Mouse (Mus musculus): ENCODE measurements at regions not wholly inside any gene's neighbourhood (a gene's known extent, or its start where the extent isn't known, plus 50 kb on each side); places are given as distances from the start of the nearest gene placed in this dataset.

DNA sequence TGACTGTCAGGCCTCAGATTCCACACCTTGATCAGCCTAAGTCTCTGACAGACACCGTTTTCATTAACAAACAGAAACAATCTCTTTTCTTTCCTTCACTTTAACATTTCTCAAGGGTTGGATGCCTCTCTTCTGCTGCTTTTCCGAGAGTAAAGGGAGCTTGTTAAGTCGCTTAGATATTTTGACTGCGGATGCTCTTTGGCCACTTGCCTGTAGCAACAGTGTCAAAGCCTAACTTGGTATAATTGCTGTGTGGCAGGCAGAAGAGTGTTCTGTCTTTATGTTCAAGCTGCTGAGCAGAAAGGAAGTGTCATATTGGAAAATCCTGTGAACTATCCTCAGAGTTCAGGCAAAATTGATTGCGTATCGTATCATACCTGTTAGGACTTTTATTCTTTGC lies 112.3 kb upstream of the Zeb2 start:
- TF ChIP-seq CTCF (IDR thresholded peaks at IDR 0.05) = no peak
- no peak for TF ChIP-seq EP300 (IDR thresholded peaks at IDR 0.05)

Measured in lung, postnatal 0 days (tissue).